Mouse (Mus musculus) hindbrain, embryonic 10.5 days (tissue): ENCODE data around the gene Prl. TPM values are rescaled to one million over a fixed set of nuclear protein-coding genes. Genes with fewer than 3 reads are reported as not detected.

Experiments used
- polyA plus RNA-seq: library from polyadenylated mRNA; unstranded; fragments of >200 nt; fragmentation: Nextera tagmentation; extraction: Ambion mirVana; gene quantifications from 2 replicates; pipeline ENCODE4 v1.2.1, GENCODE M21; 2016

Gene Prl
- polyA plus RNA-seq, 1 experiment from 2014 or later, result not detected

Other genes with a start within 250 kb of the Prl start
- gene Prl3d1, start 36.6 kb downstream of the Prl start, polyA plus RNA-seq, result 0.19 TPM in 1 of 2 replicates, not detected in the other
- not detected in 2 replicates for gene Prl3d2, start 64.1 kb downstream of the Prl start, polyA plus RNA-seq
- not detected in 2 replicates for gene Prl3d3, start 99.2 kb downstream of the Prl start, polyA plus RNA-seq
- gene Prl3c1, start 139.1 kb downstream of the Prl start, polyA plus RNA-seq, result not detected in 2 replicates
- gene Prl3b1, start 184.3 kb downstream of the Prl start, polyA plus RNA-seq, result 1.2 and 2.4 TPM in 2 replicates
- gene Prl3a1, start 201.9 kb downstream of the Prl start, polyA plus RNA-seq, result not detected in 2 replicates